Mouse (Mus musculus) ovary, postnatal 36 days (tissue): Measurements from ENCODE around the gene Usp34.
"Not testable (repeated sequence)": the region's sequence is repeated elsewhere in the genome, so short reads cannot be mapped to it uniquely, and the experiment has no call there.

ENCODE experiments used
- DNase-seq: peaks from one replicate; pipeline ENCODE4 v3.0.0; 2022; ENCODE audit warnings: low spot score, mixed read lengths

Gene Usp34

GRCm38 (mm10) chr11:23306764-23307565, at the start of gene Usp34:
Usp34 (plus strand) TSS chr11:23306895.
- DNase-seq = peak; percentile 81

- DNase-seq = no peak
Observed at GRCm38 (mm10) chr11:23259073-23259472, 47.6 kb upstream of the Usp34 start.

- no peak for DNase-seq
Observed at GRCm38 (mm10) chr11:23259481-23259880, 47.2 kb upstream of the Usp34 start.

GRCm38 (mm10) chr11:23260186-23260585, 46.5 kb upstream of the Usp34 start:
- no peak for DNase-seq

GRCm38 (mm10) chr11:23261490-23261889, 45.2 kb upstream of the Usp34 start:
- DNase-seq = no peak

GRCm38 (mm10) chr11:23264949-23265348, 41.7 kb upstream of the Usp34 start:
- no peak for DNase-seq

GRCm38 (mm10) chr11:23271770-23272724, 34.6 kb upstream of the Usp34 start:
- no peak for DNase-seq

- no peak for DNase-seq
Observed at GRCm38 (mm10) chr11:23275780-23276179, 30.9 kb upstream of the Usp34 start.

- DNase-seq = no peak
Observed at GRCm38 (mm10) chr11:23284469-23284868, 22.2 kb upstream of the Usp34 start.

GRCm38 (mm10) chr11:23288866-23289265, 17.8 kb upstream of the Usp34 start:
- not testable (repeated sequence) for DNase-seq

- no peak for DNase-seq
Observed at GRCm38 (mm10) chr11:23297379-23297778, 9.3 kb upstream of the Usp34 start.

GRCm38 (mm10) chr11:23298301-23298700, 8.4 kb upstream of the Usp34 start:
- DNase-seq = no peak

GRCm38 (mm10) chr11:23299910-23300309, 6.8 kb upstream of the Usp34 start:
- DNase-seq = no peak

- DNase-seq = no peak
Observed at GRCm38 (mm10) chr11:23303126-23303525, 3.6 kb upstream of the Usp34 start.

GRCm38 (mm10) chr11:23305101-23305672, 1.5 kb upstream of the Usp34 start:
- not testable (repeated sequence) for DNase-seq

- DNase-seq = peak; percentile 98
Observed at GRCm38 (mm10) chr11:23305673-23306608, 754 bp upstream of the Usp34 start.

GRCm38 (mm10) chr11:23307566-23307920, 848 bp downstream of the Usp34 start:
- DNase-seq = no peak

- no peak for DNase-seq
Observed at GRCm38 (mm10) chr11:23313496-23313895, 6.8 kb downstream of the Usp34 start.

GRCm38 (mm10) chr11:23329413-23329812, 22.7 kb downstream of the Usp34 start:
- DNase-seq = no peak

- no peak for DNase-seq
Observed at GRCm38 (mm10) chr11:23332136-23332535, 25.4 kb downstream of the Usp34 start.

GRCm38 (mm10) chr11:23335160-23335559, 28.5 kb downstream of the Usp34 start:
- DNase-seq = no peak
